8 mouse cellular contexts compared by ENCODE assay signal in genomic region chr9:54700174-54700475, GRCm38 (mm10). TPM values are rescaled to one million over a fixed set of nuclear protein-coding genes. Genes with fewer than 3 reads are reported as not detected.
A peak's percentile ranks its signal among the peaks of the same experiment; 100 is the strongest.
DNase-seq lines count a peak whose midpoint lies in the region; ATAC-seq and TF ChIP-seq lines count a peak whose summit lies in the region.

No protein-coding gene starts in this region.

- H3K27me3 ChIP-seq in heart, embryonic 14.5 days (ENCODE audit: control insufficient read depth, insufficient read depth, low read length), result no peaks in the 10 kb centered on the region
- H3K27me3 ChIP-seq in liver, embryonic 14.5 days (ENCODE audit: control insufficient read depth, insufficient read depth, low read length), result peaks cover 14% of the 10 kb centered on the region
- H3K27me3 ChIP-seq in stomach, embryonic 16.5 days (ENCODE audit: control insufficient read depth, insufficient read depth, low read length), result no peaks in the 10 kb centered on the region

- 14% methylated on average over 9 of the region's 9 CpGs for WGBS in heart, embryonic 14.5 days
- WGBS in liver, embryonic 14.5 days (ENCODE audit: insufficient replicate concordance), result 18% methylated on average over 9 of the region's 9 CpGs
- WGBS in stomach, embryonic 16.5 days, result 20% methylated on average over 9 of the region's 9 CpGs

- no peak for TF ChIP-seq EP300 in liver, embryonic 14.5 days (IDR thresholded peaks at IDR 0.05; ENCODE audit: low read depth)

- peak overlapping the region; percentile 76 to 86 for H3K4me3 ChIP-seq in heart, embryonic 14.5 days (ENCODE audit: control insufficient read depth in 1 of 2, insufficient read depth in 1 of 2, low read depth in 1 of 2, low read length in 2 of 2)
- H3K4me3 ChIP-seq in liver, embryonic 14.5 days (ENCODE audit: insufficient read depth in 1 of 2, low read depth in 2 of 2, low read length in 2 of 2), result peak overlapping the region; percentile 73 to 97
- H3K4me3 ChIP-seq in stomach, embryonic 16.5 days (replicated peaks; ENCODE audit: low read length), result peak overlapping the region; percentile 71

- peak; percentile 15 for DNase-seq in kidney, adult 11 months
- no peak for DNase-seq in kidney, postnatal 14 days
- DNase-seq in adipocyte (ENCODE audit: low spot score), result peak; percentile 10
- DNase-seq in liver, embryonic 14.5 days (ENCODE audit: low read depth in 3 of 3, low spot score in 3 of 3), result no peak
- DNase-seq in left cerebral cortex, adult 11 months (ENCODE audit: low spot score), result no peak
- no peak for DNase-seq in spleen, adult 12 weeks (ENCODE audit: low spot score)

- H3K4me2 ChIP-seq in heart, embryonic 14.5 days (ENCODE audit: low read length), result peak overlapping the region; percentile 94
- peak overlapping the region; percentile 64 for H3K4me2 ChIP-seq in liver, embryonic 14.5 days (ENCODE audit: low read depth)
- peak overlapping the region; percentile 93 for H3K4me2 ChIP-seq in stomach, embryonic 16.5 days (ENCODE audit: low read depth, low read length)

- peak overlapping the region; percentile 67 to 96 for H3K27ac ChIP-seq in heart, embryonic 14.5 days (replicated peaks in 1 of 2; ENCODE audit: control insufficient read depth in 1 of 2, insufficient read depth in 1 of 2, low read depth in 2 of 2, low read length in 2 of 2)
- H3K27ac ChIP-seq in liver, embryonic 14.5 days, result peak overlapping the region; percentile 96
- no peak overlapping the region for H3K27ac ChIP-seq in stomach, embryonic 16.5 days (ENCODE audit: low read length)

- TF ChIP-seq CTCF in liver, embryonic 14.5 days (IDR thresholded peaks at IDR 0.05; ENCODE audit: low read depth), result no peak

- peaks cover 17 to 49% of the 10 kb centered on the region in 2 experiments for H3K4me1 ChIP-seq in heart, embryonic 14.5 days (ENCODE audit: control insufficient read depth in 2 of 2, insufficient read depth in 2 of 2, low read length in 2 of 2)
- H3K4me1 ChIP-seq in liver, embryonic 14.5 days (replicated peaks; ENCODE audit: control insufficient read depth in 2 of 2, insufficient read depth in 2 of 2, low read length in 1 of 2), result peaks cover 64% of the 10 kb centered on the region in 2 experiments
- 0 out of 2 replicates have a peak, but pooled peaks cover 4% of the 10 kb centered on the region for H3K4me1 ChIP-seq in stomach, embryonic 16.5 days (ENCODE audit: control insufficient read depth, insufficient read depth, low read length)

- H3K9me3 ChIP-seq in heart, embryonic 14.5 days (ENCODE audit: control insufficient read depth, low read length), result no peaks in the 10 kb centered on the region
- no peaks in the 10 kb centered on the region for H3K9me3 ChIP-seq in liver, embryonic 14.5 days (ENCODE audit: control insufficient read depth, low read length)
- no peaks in the 10 kb centered on the region for H3K9me3 ChIP-seq in stomach, embryonic 16.5 days (replicated peaks; ENCODE audit: control insufficient read depth, low read length)

- peak overlapping the region; percentile 90 for H3K9ac ChIP-seq in heart, embryonic 14.5 days (ENCODE audit: low read length)
- H3K9ac ChIP-seq in liver, embryonic 14.5 days (replicated peaks), result peak overlapping the region; percentile 99
- H3K9ac ChIP-seq in stomach, embryonic 16.5 days (ENCODE audit: low read length), result peak overlapping the region; percentile 81

- no peak for ATAC-seq in heart, embryonic 14.5 days (ENCODE audit: insufficient number of reproducible peaks, insufficient read depth, low FRiP score, low read depth)
- no peak for ATAC-seq in liver, embryonic 14.5 days (ENCODE audit: insufficient read depth)
- ATAC-seq in stomach, embryonic 16.5 days (ENCODE audit: insufficient read depth, low FRiP score), result no peak

- no peaks in the 10 kb centered on the region for H3K36me3 ChIP-seq in heart, embryonic 14.5 days (ENCODE audit: control insufficient read depth, insufficient read depth, low read length)
- no peaks in the 10 kb centered on the region for H3K36me3 ChIP-seq in liver, embryonic 14.5 days (replicated peaks; ENCODE audit: control insufficient read depth, insufficient read depth, low read depth)
- H3K36me3 ChIP-seq in stomach, embryonic 16.5 days (ENCODE audit: control insufficient read depth, insufficient read depth, low read length), result no peaks in the 10 kb centered on the region

RNA-seq across cellular contexts. Expression of gene Dnaja4, which starts 1.5 kb away (rescaled TPM):
- 29.0 and 30.1 TPM in 2 replicates for polyA plus RNA-seq in heart, embryonic 14.5 days (2014; fragmentation: Nextera tagmentation; extraction: Ambion mirVana)
- polyA plus RNA-seq in liver, embryonic 14.5 days (2012; rRNA removed), result 11.9 and 16.4 TPM in 2 replicates
- 20.1 and 20.3 TPM in 2 replicates for polyA plus RNA-seq in liver, embryonic 14.5 days (2014; fragmentation: Nextera tagmentation; extraction: Ambion mirVana)
- polyA plus RNA-seq in stomach, embryonic 16.5 days (2015; fragmentation: Nextera tagmentation; extraction: Ambion mirVana), result 6.2 and 6.5 TPM in 2 replicates

RNA-seq across cellular contexts. Expression of gene Wdr61, which starts 34.2 kb away (rescaled TPM):
- 103 and 105 TPM in 2 replicates for polyA plus RNA-seq in heart, embryonic 14.5 days (2014; fragmentation: Nextera tagmentation; extraction: Ambion mirVana)
- polyA plus RNA-seq in liver, embryonic 14.5 days (2012; rRNA removed), result 34.8 and 50.6 TPM in 2 replicates
- polyA plus RNA-seq in liver, embryonic 14.5 days (2014; fragmentation: Nextera tagmentation; extraction: Ambion mirVana), result 106 and 108 TPM in 2 replicates
- 148 and 151 TPM in 2 replicates for polyA plus RNA-seq in stomach, embryonic 16.5 days (2015; fragmentation: Nextera tagmentation; extraction: Ambion mirVana)

RNA-seq across cellular contexts. Expression of gene Acsbg1, which starts 38.5 kb away (rescaled TPM):
- 0.07 TPM in 1 of 2 replicates, not detected in the other for polyA plus RNA-seq in heart, embryonic 14.5 days (2014; fragmentation: Nextera tagmentation; extraction: Ambion mirVana)
- 0.04 and 0.09 TPM in 2 replicates for polyA plus RNA-seq in liver, embryonic 14.5 days (2012; rRNA removed)
- polyA plus RNA-seq in liver, embryonic 14.5 days (2014; fragmentation: Nextera tagmentation; extraction: Ambion mirVana), result 0.13 TPM in 1 of 2 replicates, not detected in the other
- polyA plus RNA-seq in stomach, embryonic 16.5 days (2015; fragmentation: Nextera tagmentation; extraction: Ambion mirVana), result 11.4 and 20.9 TPM in 2 replicates

Comparison
In these comparisons a context has a peak if more than half of its experiments do, and no peak if none do; other contexts are left out.
1. DNase-seq: peak in kidney, adult 11 months (single experiment) and adipocyte (single experiment); none in kidney, postnatal 14 days (single experiment), liver, embryonic 14.5 days (0 of 3), left cerebral cortex, adult 11 months (single experiment) and spleen, adult 12 weeks (single experiment).
2. RNA of gene Acsbg1, which starts 38.5 kb away (polyA plus RNA-seq): 11.4 to 20.9 TPM in stomach, embryonic 16.5 days; 0.04 to 0.13 TPM in liver, embryonic 14.5 days and 0.07 TPM in heart, embryonic 14.5 days; every median in the first group is over 10 times any median in the second.
3. Peak in every context shown above with its lines, with median percentiles within 50 percentile points of each other: H3K4me2 ChIP-seq, H3K4me3 ChIP-seq and H3K9ac ChIP-seq.